Mouse (Mus musculus) CH12F3 (cell line): Measurements from ENCODE around the gene Pcyt2.

Experiments used
- in situ Hi-C: fragments of 300-500 bp; cut with MboI; formaldehyde crosslinking; loops from 2 replicates; pipeline ENCODE4 v1.14.3; 2020; ENCODE audit warnings: low sequenced_read_pairs

Pcyt2 gene

DNA sequence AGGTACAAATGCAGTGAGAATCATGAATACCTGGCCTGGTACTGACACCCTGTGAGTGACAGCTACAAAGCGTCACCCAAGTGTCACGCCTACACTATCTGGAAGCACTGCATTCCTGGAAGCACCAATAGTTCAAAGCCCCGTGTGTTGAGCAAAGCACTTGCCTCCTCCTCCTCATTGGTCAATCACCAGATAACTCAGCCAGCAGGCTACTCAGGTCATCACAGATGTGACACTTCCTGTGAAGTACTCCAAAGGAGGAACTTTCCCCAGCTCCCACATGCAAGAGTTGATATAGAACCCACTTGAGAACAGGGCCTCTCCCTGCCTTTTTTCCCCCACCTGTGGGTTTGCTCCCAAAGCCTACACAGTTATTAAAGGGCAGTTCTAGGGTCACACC, 46.6 kb downstream of the Pcyt2 start:
- in situ Hi-C loops: no loop called here

DNA sequence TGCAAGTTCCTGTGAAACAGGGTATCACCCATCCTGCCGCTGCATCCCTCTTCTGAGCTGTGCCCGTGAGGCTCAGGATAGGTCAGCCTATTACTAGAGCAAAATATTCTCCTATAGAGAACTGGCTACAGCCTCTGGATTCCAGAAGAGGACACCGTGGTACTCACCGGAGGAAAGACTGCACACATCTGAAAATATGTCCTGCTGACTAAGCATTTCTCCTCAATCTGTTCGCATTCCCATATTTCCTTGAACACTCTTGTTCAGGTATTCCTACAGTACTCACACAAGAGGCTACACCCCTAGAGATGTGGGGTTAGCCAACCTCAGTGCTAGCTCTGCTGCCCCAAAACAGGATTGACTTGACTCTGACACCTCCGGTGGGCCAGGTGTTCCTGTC, 49.4 kb downstream of the Pcyt2 start:
- in situ Hi-C loops: no loop called here

DNA sequence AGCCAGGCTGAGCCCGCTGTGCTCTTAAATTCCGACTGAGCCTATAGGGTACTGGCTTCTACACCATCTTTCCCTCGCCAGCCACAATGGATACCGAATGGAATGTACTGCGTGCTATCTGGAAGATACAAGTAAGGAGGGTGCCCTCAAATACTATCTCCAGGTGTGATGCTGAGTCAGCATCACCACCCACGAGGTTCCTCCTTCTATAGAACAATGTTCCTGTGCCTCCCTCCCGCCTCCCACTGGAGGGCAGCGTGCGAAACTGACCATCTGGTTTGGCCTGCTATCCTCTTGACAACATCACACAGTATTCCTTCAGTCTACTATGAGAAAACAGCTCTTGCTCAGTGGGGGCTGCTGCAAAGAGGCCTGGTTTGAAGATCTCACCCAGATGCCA, 52.6 kb downstream of the Pcyt2 start:
- in situ Hi-C loops: no loop called here

DNA sequence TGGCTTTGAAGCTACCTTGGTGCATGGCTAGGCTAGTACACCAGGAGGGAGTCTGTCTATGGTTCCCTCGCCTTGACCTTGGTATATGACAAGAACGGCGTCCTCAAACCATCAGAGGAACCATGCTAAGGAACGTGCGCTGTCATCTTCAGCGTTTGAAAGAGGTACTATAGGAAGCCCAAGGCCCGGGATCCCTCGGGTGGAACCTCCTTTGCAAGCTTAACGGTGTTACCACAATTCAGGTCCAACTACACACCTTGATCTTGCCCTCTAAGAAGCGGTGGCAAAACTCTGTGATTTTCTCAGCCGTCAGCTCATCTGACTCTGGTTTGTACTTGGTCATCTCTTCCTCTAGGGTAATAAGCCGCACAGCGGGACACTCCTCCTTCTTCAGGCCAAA, 54.8 kb downstream of the Pcyt2 start:
- in situ Hi-C loops: no loop called here

DNA sequence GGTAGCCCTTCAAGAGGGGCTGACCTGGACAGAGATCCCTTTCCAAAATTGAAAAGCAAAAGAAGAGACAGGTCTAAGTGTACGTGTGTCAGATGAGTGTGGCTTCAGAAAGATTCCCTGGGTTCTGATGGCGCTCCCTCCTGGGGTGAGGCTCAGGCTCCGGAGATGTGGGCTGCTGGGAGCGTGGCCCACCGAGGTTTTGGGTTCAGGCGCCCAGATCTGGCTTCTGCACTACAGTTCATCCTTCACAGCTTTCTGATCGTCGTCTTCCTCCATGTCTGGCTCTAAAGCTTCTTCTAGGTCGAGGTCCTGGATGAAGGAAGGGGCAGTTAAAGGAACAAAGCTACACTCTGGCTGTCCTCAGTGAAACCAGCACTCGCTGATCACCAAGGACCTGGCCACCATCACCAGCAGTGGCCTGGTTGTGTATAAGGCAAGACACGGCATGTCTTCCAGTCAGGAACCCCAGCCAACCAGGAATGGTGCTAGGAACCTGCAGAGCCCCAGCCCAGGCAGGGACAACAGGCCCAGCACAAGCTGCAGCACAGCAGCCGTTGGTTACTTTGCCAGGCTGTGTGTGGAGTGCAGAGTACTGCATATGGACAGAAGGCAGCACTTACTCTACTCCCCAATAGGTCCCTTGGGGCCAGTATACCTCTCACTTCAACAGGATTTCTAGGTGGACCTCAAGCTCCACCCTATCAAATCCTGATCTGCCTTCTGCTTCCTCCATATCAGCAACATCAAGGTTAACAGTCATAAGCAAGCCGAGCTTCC, 56.6 kb downstream of the Pcyt2 start:
- in situ Hi-C loops: no loop called here
